11 mouse cellular contexts compared by ENCODE assay signal in the genomic region with DNA sequence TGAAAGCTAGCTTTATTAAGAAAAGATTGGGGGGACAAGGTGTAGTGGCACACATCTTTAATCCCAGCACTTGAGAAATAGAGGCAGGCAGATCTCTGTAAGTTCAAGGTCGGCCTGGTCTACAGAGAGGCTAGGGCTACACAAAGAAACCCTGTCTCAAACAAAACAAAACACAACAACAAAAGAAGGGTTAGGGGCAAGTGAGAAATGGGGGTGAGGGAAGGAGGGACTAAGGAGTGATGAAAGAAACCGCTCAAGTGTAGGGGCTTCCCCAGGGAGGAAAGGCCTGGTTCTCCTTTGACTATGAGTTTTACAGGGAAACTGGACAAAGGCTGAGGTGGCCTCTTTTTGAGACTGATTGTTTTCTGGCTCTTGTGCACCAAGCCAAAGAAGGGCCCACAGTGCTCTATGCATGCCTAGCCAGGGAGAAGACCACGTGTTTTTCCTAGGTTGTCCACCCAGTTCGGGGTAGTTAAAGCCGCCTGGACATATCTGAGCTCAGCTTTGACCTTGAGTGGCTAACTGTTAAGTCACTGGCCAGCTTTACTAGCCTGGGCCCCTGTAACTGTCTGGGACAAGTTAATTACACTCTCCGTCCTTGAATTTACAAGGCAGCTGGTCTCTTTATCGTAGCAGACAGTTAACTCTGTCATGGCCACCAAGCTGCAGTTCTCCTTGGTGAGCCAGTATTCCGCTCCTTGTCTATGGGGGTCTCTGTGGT.
DNase-seq lines count a peak whose midpoint lies in the region; ATAC-seq and TF ChIP-seq lines count a peak whose summit lies in the region.
"Had no signal": no experiment of that assay in that cellular context is flagged by ENCODE, and none has a peak within 500 bp of the region (broad histone marks: within the 10 kb centered on the region; RNA-seq: fewer than 3 reads in every experiment).

No protein-coding gene starts in this region.

- no peak for TF ChIP-seq POLR2A in kidney, adult 2 months (IDR thresholded peaks at IDR 0.05; ENCODE audit: low read depth, low read length)

- no peak overlapping the region for H3K9ac ChIP-seq in limb, embryonic 12.5 days (replicated peaks)

- peak; percentile 23 for DNase-seq in embryo, embryonic 10 days (ENCODE audit: low spot score)
- DNase-seq in embryo, embryonic 9.5 days (ENCODE audit: extremely low spot score), result no peak
- DNase-seq in ovary, adult 18-20 months (ENCODE audit: low spot score), result peak; percentile 61
- no peak for DNase-seq in ovary, postnatal 14 days (ENCODE audit: low spot score)
- peak; percentile 72 for DNase-seq in kidney, adult 2 months
- DNase-seq in layer of hippocampus, postnatal 14 days (ENCODE audit: low spot score in 2 of 2), result no peak
- no peak for DNase-seq in gastrocnemius, postnatal 4 days (ENCODE audit: low spot score in 2 of 2)
- DNase-seq: cerebellum, postnatal 36 days; left cerebral cortex, postnatal 4 days had no signal

- 0 out of 2 replicates have a peak, but pooled peaks have one; percentile 43 for ATAC-seq in limb, embryonic 12.5 days (ENCODE audit: insufficient number of reproducible peaks, insufficient read depth, low FRiP score, low TSS enrichment, low read depth)
- ATAC-seq: inflammation-experienced regulatory T-cells, adult 6 months had no signal

- WGBS in kidney, adult 2 months, result 64% methylated on average over 8 of the region's 8 CpGs
- WGBS in limb, embryonic 12.5 days, result 31% methylated on average over 8 of the region's 8 CpGs

- no peaks in the 10 kb centered on the region for H3K36me3 ChIP-seq in kidney, adult 2 months (ENCODE audit: control insufficient read depth, insufficient read depth, low read length)
- H3K36me3 ChIP-seq in limb, embryonic 12.5 days, result no peaks in the 10 kb centered on the region

- no peak overlapping the region; the same call in 1 of the 2 replicates for H3K4me2 ChIP-seq in limb, embryonic 12.5 days

- peaks cover 8% of the 10 kb centered on the region for H3K9me3 ChIP-seq in limb, embryonic 12.5 days

- H3K27me3 ChIP-seq in kidney, adult 2 months (replicated peaks; ENCODE audit: control insufficient read depth, insufficient read depth, low read length), result no peaks in the 10 kb centered on the region
- no peaks in the 10 kb centered on the region for H3K27me3 ChIP-seq in limb, embryonic 12.5 days

- H3K4me3 ChIP-seq in kidney, adult 2 months (ENCODE audit: insufficient read depth, low read depth, low read length), result no peak overlapping the region
- no peak overlapping the region for H3K4me3 ChIP-seq in limb, embryonic 12.5 days (replicated peaks)

- no peaks in the 10 kb centered on the region; the same call in 1 of the 2 replicates for H3K4me1 ChIP-seq in kidney, adult 2 months (ENCODE audit: control insufficient read depth, insufficient read depth, low read length)
- peaks cover 28% of the 10 kb centered on the region for H3K4me1 ChIP-seq in limb, embryonic 12.5 days (replicated peaks)

- peak overlapping the region; percentile 77 for H3K27ac ChIP-seq in kidney, adult 2 months (ENCODE audit: insufficient read depth, low read depth, low read length)
- H3K27ac ChIP-seq in limb, embryonic 12.5 days, result peak overlapping the region; percentile 51

- no peak for TF ChIP-seq CTCF in kidney, adult 2 months (conservative IDR thresholded peaks at IDR 0.05; ENCODE audit: insufficient read depth, insufficient read length, low read depth, low read length)

Comparison
In these comparisons a context has a peak if more than half of its experiments do, and no peak if none do; other contexts are left out.
1. DNase-seq: peak in embryo, embryonic 10 days (single experiment), ovary, adult 18-20 months (single experiment) and kidney, adult 2 months (single experiment); none in embryo, embryonic 9.5 days (single experiment), ovary, postnatal 14 days (single experiment), layer of hippocampus, postnatal 14 days (0 of 2) and gastrocnemius, postnatal 4 days (0 of 2).